Mouse (Mus musculus) lung, adult 2 months (tissue): Measurements from ENCODE around the gene Gadd45g.

Source experiments
- CTCF ChIP-seq: fragments of 200-500 bp; IDR thresholded peaks from 2 replicates; pipeline ENCODE4 v1.5.1; 2011; ENCODE audit warnings: mild to moderate bottlenecking, low read length, control low read depth; ENCODE audit not compliant: insufficient read depth
- POLR2A ChIP-seq: fragments of 200-500 bp; IDR thresholded peaks from 2 replicates; pipeline ENCODE4 v1.6.1; 2011; ENCODE audit warnings: low read depth, mild to moderate bottlenecking, control low read depth, low read length, borderline replicate concordance; ENCODE audit errors: extremely low read depth

DNA sequence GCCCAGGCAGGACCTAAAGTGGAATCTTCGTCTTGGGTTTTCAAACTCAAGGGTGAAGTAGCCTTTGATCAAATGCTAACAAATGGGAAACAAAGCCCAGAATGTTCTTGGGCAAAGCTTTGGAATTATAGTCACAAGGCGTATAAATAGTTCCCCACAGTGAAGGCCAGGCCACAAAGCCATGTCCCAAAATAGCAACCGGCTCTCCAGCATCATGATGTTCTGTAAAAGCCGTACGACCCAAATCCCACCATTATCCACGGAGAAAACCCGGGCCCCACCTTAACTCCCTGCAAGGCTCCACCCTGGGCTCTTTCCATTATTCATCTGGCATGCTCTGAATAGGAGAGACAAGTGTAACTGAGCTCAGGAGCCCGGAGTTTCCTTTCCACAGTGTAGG is 32.3 kb downstream of the Gadd45g start:
- TF ChIP-seq POLR2A (no peak), CTCF (no peak)
